Mouse (Mus musculus): ENCODE results near the gene 4930519P11Rik. TPM values are rescaled to one million over a fixed set of nuclear protein-coding genes. Genes with fewer than 3 reads are reported as not detected.

The 4930519P11Rik gene
- polyA plus RNA-seq, 1 experiment from 2014 or later = 0.19 TPM

DNA sequence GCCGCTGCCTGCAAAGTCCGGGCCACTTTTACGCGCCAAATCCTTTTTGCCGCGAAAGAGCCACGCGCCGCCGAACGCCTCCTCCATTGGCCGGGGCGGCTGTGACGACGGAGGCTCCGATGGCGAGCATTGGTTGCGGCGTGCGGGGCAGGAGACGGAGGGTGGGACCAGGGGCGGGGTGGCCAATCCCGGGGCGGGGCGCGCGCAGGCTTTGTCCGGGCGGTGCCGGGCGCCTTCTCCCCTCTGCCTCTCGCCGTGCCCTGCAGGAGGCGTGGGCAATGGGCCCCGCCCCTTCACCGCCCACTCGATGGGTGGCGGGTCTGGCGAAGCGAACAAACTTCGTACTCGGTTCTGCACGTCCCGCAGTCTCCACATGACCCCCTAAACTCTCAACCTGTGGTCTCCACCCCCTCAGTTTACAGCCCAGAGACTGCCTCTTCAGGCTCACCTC, 43.4 kb downstream of the 4930519P11Rik start, which contains the start of gene E2f1:
E2f1 (minus strand) TSS at position 57 of the 451 bp plus-strand sequence.
- WGBS (ENCODE audit: insufficient replicate concordance) = 0% methylated on average over 44 of the region's 44 CpGs
- ATAC-seq (ENCODE audit: low read depth) = peak; percentile 95
- Histone ChIP-seq H3K4me1 (ENCODE audit: control insufficient read depth, low read depth, low read length) (peaks cover 50% of the 10 kb centered on the region), H3K9me3 (replicated peaks; ENCODE audit: control insufficient read depth, low read length) (no peaks in the 10 kb centered on the region), H3K9ac (ENCODE audit: low read depth, low read length) (peak within 1 kb of the TSS; percentile 73), H3K4me3 (ENCODE audit: low read depth, low read length) (peak within 1 kb of the TSS; percentile 79), H3K36me3 (ENCODE audit: control insufficient read depth, insufficient read depth) (no peaks in the 10 kb centered on the region; the same call in 1 of the 2 replicates), H3K27me3 (ENCODE audit: control insufficient read depth, insufficient read depth, low read depth, low read length) (no peaks in the 10 kb centered on the region), H3K4me2 (ENCODE audit: low read depth, low read length) (peak within 1 kb of the TSS; percentile 79), H3K27ac (ENCODE audit: low read length) (peak within 1 kb of the TSS; percentile 84)

DNA sequence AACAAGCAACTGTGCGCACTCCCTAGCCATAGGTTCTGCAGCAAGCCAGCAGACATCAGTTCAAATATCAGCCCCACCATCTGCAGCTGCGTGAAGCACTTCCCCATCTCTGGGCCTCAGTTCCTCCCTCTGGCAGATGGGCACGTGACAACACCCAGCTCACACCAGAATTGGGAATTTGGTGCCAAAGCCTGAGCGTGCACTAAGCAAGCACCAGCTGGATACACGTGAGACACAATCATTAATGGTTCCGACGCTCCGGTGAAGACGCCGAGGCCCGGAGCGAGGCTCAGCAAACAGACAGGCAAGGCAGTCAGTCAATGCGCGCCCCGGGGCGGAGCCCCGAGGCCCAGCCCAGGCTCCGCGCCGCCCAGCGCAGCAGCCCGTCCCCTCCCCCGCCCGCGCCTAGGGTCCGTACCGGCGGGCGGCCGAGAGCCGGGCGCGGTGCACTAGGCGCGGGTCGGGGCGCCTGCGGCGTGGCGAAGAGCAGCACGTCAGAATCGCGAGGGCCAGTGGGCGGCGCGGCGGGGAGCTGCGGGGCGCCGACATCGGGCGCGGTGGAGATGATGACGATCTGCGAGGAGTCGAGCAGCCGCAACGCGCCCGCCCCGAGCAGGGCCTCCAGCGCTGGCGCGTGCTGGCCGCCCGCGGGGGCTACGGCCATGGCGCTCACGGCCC, 44.0 kb downstream of the 4930519P11Rik start:
- Histone ChIP-seq H3K4me1 (ENCODE audit: control insufficient read depth, low read depth, low read length) (peaks cover 52% of the 10 kb centered on the region), H3K27me3 (ENCODE audit: control insufficient read depth, insufficient read depth, low read depth, low read length) (no peaks in the 10 kb centered on the region), H3K4me3 (ENCODE audit: low read depth, low read length) (peak overlapping the region; percentile 79), H3K4me2 (ENCODE audit: low read depth, low read length) (peak overlapping the region; percentile 79), H3K36me3 (ENCODE audit: control insufficient read depth, insufficient read depth) (peaks cover 4% of the 10 kb centered on the region), H3K27ac (ENCODE audit: low read length) (peak overlapping the region; percentile 84), H3K9ac (ENCODE audit: low read depth, low read length) (peak overlapping the region; percentile 73), H3K9me3 (replicated peaks; ENCODE audit: control insufficient read depth, low read length) (no peaks in the 10 kb centered on the region)
- ATAC-seq (ENCODE audit: low read depth) = peak; percentile 80
- under 1% methylated on average over 62 of the region's 70 CpGs for WGBS (ENCODE audit: insufficient replicate concordance)

DNA sequence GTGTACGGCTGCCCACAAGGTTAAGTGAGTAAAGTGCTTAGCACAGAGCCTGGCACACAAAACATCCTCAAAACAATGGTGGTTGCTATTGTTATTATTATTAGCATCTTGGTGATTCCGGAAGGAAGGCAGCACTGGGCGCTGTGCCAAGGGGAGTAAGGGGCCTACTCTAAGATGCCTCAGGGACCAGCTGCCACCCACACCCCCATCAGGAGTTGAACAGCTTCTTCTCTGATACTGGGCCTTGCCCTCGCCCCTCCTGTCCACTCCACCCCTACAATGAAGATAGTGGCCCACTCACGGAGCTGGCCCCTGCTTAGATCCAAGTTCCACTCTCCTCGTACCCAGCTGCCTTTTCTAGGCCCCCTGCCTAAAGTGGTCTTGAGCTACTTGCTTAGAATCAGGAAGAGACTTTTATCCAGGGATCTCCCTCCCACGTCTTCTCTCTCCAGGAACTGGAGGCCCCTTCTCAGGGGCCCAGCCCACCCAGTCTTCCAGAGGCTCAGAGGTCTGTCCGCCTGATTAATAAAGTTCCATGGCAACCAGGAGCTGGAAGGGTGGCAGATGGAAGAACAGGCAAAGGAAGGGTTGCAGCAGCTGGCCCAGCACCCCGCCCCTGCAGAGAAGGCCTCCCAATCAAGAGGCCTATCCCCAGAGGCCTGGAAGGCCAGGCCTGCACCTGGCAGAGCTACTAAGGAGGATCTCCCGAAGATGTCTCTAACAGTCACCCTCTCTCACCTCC, 44.7 kb downstream of the 4930519P11Rik start:
- Histone ChIP-seq H3K4me3 (ENCODE audit: low read depth, low read length) (peak overlapping the region; percentile 79), H3K9me3 (replicated peaks; ENCODE audit: control insufficient read depth, low read length) (no peaks in the 10 kb centered on the region), H3K27me3 (ENCODE audit: control insufficient read depth, insufficient read depth, low read depth, low read length) (no peaks in the 10 kb centered on the region), H3K27ac (ENCODE audit: low read length) (peak overlapping the region; percentile 84), H3K4me1 (ENCODE audit: control insufficient read depth, low read depth, low read length) (peaks cover 52% of the 10 kb centered on the region), H3K36me3 (ENCODE audit: control insufficient read depth, insufficient read depth) (peaks cover 11% of the 10 kb centered on the region), H3K9ac (ENCODE audit: low read depth, low read length) (peak overlapping the region; percentile 73), H3K4me2 (ENCODE audit: low read depth, low read length) (peak overlapping the region; percentile 79)
- ATAC-seq (ENCODE audit: low read depth) = peak; percentile 3; the same call in 1 of the 2 replicates
- 15% methylated on average over 10 of the region's 10 CpGs for WGBS (ENCODE audit: insufficient replicate concordance)

DNA sequence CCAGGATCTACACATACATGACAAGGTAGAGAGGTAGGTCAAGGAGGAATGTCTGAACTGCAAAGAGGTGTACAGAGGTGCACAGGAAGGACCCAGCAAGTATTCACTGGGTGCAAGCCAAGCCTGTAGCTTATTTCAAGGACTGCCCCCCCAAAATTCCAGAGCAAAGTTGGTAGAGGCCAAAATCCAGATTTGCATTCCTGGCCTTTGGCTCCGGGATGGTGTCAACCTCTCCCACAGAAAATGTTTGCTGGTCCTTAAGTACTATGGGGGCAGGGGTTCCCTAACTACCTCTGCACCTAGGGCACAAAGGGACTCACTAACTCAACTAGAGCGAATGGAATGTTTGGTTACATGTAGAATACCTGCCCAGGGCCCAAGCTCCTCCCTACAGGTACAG, 45.5 kb downstream of the 4930519P11Rik start:
- Histone ChIP-seq H3K27me3 (ENCODE audit: control insufficient read depth, insufficient read depth, low read depth, low read length) (no peaks in the 10 kb centered on the region), H3K36me3 (ENCODE audit: control insufficient read depth, insufficient read depth) (peaks cover 18% of the 10 kb centered on the region), H3K4me1 (ENCODE audit: control insufficient read depth, low read depth, low read length) (peaks cover 52% of the 10 kb centered on the region), H3K9me3 (replicated peaks; ENCODE audit: control insufficient read depth, low read length) (no peaks in the 10 kb centered on the region), H3K4me2 (ENCODE audit: low read depth, low read length) (peak overlapping the region; percentile 79), H3K9ac (ENCODE audit: low read depth, low read length) (peak overlapping the region; percentile 73), H3K27ac (ENCODE audit: low read length) (peak overlapping the region; percentile 84), H3K4me3 (ENCODE audit: low read depth, low read length) (peak overlapping the region; percentile 79)
- no peak for ATAC-seq (ENCODE audit: low read depth)
- WGBS (ENCODE audit: insufficient replicate concordance) = 64% methylated on average over 2 of the region's 2 CpGs

DNA sequence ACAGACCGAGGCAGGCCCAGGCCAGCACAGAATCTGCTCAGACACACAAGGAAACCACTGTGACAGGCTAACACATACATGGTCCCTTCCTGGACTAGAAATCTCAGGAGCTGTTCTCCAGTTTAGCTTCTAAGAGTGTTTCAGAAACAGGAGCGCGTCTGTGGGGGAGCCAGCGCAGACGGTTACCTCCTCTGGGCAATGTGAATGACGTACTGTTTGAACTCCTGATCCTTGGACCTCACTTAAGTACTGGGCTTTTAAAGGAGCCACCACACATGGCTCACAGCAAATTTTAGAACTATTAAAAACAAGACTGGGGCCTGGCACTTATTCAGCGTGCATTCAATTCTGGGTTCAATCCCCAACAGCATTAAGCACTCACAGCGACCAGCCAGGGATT, 46.6 kb downstream of the 4930519P11Rik start:
- H3K4me3 ChIP-seq (ENCODE audit: low read depth, low read length) = no peak overlapping the region
- ATAC-seq (ENCODE audit: low read depth) = no peak
- H3K9ac ChIP-seq (ENCODE audit: low read depth, low read length) = no peak overlapping the region
- H3K27ac ChIP-seq (ENCODE audit: low read length) = no peak overlapping the region
- H3K9me3 ChIP-seq (replicated peaks; ENCODE audit: control insufficient read depth, low read length) = no peaks in the 10 kb centered on the region
- H3K4me1 ChIP-seq (ENCODE audit: control insufficient read depth, low read depth, low read length) = peaks cover 52% of the 10 kb centered on the region
- 76% methylated on average over 8 of the region's 8 CpGs for WGBS (ENCODE audit: insufficient replicate concordance)
- H3K27me3 ChIP-seq (ENCODE audit: control insufficient read depth, insufficient read depth, low read depth, low read length) = no peaks in the 10 kb centered on the region
- no peak overlapping the region for H3K4me2 ChIP-seq (ENCODE audit: low read depth, low read length)
- H3K36me3 ChIP-seq (ENCODE audit: control insufficient read depth, insufficient read depth) = peaks cover 25% of the 10 kb centered on the region

DNA sequence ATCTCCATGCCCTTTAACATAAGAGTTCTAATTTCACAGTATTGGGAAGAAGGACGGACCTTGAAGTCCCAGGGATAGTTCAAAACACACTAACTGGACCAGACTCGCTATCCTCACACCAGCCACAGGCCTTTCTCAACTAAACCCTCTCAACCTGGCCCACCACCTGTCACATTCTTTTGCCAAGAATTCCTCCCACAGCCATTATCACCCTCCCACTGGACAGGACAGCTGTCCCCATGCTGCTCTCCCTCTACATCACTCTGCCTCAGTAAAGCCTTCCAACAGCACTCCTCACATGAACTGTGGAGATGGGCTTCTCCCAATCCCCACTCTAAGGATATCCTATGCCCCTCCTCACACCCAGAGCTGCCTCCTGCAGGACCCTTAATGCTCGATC, 47.7 kb downstream of the 4930519P11Rik start:
- WGBS (ENCODE audit: insufficient replicate concordance) = 78% methylated on average over 3 of the region's 3 CpGs
- peaks cover 43% of the 10 kb centered on the region for H3K4me1 ChIP-seq (ENCODE audit: control insufficient read depth, low read depth, low read length)
- no peak for ATAC-seq (ENCODE audit: low read depth)
- H3K36me3 ChIP-seq (ENCODE audit: control insufficient read depth, insufficient read depth) = peaks cover 34% of the 10 kb centered on the region
- no peak overlapping the region for H3K27ac ChIP-seq (ENCODE audit: low read length)
- no peak overlapping the region for H3K9ac ChIP-seq (ENCODE audit: low read depth, low read length)
- no peaks in the 10 kb centered on the region for H3K27me3 ChIP-seq (ENCODE audit: control insufficient read depth, insufficient read depth, low read depth, low read length)
- H3K9me3 ChIP-seq (replicated peaks; ENCODE audit: control insufficient read depth, low read length) = no peaks in the 10 kb centered on the region
- H3K4me2 ChIP-seq (ENCODE audit: low read depth, low read length) = no peak overlapping the region
- H3K4me3 ChIP-seq (ENCODE audit: low read depth, low read length) = no peak overlapping the region

DNA sequence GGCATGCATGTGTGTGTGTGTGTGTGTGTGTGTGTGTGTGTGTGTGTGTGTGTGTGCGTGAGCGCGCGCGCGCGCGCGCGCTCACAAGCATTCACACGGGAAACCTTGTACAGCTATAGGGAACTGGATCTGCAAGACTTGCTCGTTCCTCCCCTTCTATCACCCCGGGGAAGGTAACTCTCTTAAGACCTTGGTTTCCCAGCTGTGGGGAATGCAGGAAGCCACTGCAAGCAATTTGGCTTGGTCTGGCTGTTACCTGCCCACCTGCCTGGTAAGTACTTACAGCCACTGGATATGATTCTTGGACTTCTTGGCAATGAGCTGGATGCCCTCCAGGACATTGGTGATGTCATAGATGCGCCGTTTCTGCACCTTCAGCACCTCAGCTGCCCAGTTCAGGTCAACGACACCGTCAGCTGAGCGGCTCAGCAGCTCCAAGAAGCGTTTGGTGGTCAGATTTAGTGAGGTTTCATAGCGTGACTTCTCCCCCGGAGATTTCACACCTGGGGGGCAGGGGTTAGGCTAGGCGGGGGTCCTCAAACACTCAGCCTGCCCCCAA, 49.5 kb downstream of the 4930519P11Rik start:
- no peak overlapping the region for H3K4me3 ChIP-seq (ENCODE audit: low read depth, low read length)
- no peak for ATAC-seq (ENCODE audit: low read depth)
- no peaks in the 10 kb centered on the region for H3K9me3 ChIP-seq (replicated peaks; ENCODE audit: control insufficient read depth, low read length)
- no peak overlapping the region for H3K9ac ChIP-seq (ENCODE audit: low read depth, low read length)
- peaks cover 36% of the 10 kb centered on the region for H3K36me3 ChIP-seq (ENCODE audit: control insufficient read depth, insufficient read depth)
- no peak overlapping the region for H3K27ac ChIP-seq (ENCODE audit: low read length)
- WGBS (ENCODE audit: insufficient replicate concordance) = 91% methylated on average over 22 of the region's 22 CpGs
- peaks cover 41% of the 10 kb centered on the region for H3K4me1 ChIP-seq (ENCODE audit: control insufficient read depth, low read depth, low read length)
- no peaks in the 10 kb centered on the region for H3K27me3 ChIP-seq (ENCODE audit: control insufficient read depth, insufficient read depth, low read depth, low read length)
- no peak overlapping the region for H3K4me2 ChIP-seq (ENCODE audit: low read depth, low read length)
